Mouse (Mus musculus) layer of hippocampus, adult 11-12 months (tissue): ENCODE measurements at regions not wholly inside any gene's neighbourhood (a gene's known extent, or its start where the extent isn't known, plus 50 kb on each side); places are given as distances from the start of the nearest gene placed in this dataset.
"Not testable (repeated sequence)": the region's sequence is repeated elsewhere in the genome, so short reads cannot be mapped to it uniquely, and the experiment has no call there.

ENCODE experiments used
- DNase-seq: peaks from one replicate; pipeline ENCODE4 v3.0.0; 2022; ENCODE audit warnings: low spot score

DNA sequence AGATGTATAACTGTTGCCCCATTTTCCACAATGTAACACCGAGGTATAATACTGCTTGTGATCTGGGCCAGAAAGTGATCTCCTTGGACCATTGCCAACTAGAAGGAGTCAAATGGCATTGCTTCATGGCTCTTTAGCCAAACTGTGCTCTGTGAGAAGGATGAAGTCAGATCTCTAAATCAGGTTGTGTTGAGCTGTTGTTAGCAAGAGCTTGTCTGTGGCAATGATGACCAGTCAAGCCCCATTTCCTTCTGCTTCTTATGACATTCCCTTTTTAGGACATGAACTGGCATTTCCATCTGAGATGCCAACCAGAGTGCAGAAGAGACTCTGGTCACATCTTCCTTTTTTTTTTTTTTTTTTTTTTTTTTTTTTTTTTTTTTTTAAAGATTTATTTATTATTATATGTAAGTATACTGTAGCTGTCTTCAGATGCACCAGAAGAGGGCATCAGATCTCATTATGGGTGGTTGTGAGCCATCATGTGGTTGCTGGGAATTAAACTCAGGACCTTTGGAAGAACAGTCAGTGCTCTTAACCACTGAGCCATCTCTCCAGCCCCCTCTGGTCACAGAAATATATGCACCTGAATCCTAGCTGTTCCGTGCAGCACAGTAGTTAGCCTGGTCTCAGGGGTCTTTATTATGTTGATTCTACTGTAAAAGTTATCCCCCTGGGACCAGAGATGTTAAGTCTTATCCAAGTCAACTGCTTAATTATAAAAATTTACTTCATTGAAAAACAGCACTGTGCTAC, 1329.4 kb upstream of the A1bg start:
- not testable (repeated sequence) for DNase-seq

DNA sequence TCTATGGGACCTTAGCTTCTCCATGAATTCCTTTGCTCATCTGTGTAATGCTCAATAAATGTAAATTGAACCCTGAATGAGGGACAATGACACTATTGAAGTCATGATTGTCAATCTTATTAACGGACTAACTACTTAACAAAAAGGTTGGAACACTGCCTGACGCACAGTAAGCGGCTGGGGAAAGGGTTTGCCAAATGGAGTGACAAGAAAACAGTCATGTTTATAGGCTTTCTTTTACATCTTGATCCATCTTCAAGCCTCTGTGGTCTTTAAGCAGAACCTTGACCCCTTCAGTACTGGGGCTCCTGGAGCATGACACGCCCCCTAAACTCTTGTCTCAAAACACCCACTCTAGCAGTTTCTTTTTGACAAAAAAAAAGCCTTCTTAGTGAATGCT, 1326.6 kb upstream of the A1bg start:
- no peak for DNase-seq

DNA sequence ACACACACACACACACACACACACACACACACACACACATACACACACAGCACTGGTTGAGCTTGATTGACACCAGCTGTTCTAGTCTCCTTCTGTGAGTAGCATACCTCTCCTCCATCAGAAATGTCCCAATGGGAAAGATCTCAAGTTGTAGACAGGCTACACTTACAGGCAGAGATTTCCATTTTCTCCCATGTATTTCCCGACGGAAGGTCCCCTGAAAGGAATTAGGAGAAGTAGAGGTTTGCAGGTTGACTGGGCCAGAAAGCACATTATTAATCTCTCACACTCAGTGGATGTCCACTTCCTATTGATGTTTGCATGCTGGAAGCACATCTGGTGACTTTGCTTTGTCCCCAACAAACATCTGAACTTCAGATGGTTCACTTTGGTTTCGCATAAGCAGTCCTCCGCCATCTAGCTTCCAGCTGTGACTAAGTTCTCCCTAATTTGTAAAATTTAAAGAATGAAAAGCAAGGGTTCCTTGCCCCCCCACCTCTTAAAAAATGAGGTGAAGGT, 1323.8 kb upstream of the A1bg start:
- no peak for DNase-seq

DNA sequence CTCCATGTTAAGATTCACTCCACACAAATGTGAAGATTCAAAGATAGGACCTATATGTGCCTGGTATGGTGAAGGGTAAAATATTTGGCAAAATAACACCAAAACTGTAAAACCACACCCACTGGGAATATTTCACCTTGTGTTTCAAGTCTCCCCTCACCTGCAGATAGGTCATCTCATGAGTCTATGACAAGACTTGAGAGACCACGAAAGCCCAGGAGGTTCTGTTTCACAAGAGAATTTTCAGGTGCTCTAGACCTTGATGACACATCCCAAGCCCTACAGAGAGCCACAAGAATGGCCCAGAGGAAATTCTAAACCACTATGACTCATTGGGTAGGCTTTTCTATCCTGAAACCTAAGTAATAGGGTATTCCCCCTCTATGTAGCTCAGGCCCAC, 1322.4 kb upstream of the A1bg start:
- no peak for DNase-seq

DNA sequence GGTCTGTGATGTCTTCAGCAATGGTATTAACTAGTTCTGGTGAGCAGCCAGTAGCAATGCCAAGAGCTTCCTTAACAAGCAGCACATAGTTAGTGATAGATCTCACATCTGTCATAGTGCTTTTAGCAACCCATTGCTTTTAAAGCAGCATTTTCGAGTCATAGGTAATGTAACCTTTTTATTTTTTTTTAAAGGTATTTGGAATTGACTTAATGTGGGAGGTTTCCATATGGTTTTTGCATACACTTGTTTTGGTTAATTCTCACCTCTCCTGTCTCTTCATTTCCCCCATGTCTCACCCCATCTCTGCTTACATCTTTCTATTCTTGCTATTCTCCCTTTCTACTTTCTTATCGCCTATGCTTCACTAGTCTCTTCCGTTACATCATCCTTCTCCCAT, 1322.0 kb upstream of the A1bg start:
- no peak for DNase-seq

DNA sequence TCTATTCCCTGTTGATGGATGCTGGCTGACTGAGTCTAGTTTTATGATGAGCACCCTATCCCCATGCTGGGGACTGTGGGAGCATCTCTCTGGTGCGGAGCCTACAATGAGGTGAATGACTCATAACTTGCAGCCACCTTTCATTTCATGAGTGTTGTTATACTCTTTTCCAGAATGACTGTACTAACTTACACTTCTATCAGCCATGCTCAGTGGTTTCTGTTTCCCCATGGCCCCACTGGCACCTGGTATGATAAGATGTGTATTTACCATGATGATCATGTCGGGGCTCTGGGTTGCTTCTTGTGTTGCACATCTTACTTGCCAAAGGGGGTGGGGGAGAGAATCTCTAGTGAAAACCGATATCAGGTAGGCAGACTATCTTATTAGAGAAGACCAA, 1317.2 kb upstream of the A1bg start:
- no peak for DNase-seq

DNA sequence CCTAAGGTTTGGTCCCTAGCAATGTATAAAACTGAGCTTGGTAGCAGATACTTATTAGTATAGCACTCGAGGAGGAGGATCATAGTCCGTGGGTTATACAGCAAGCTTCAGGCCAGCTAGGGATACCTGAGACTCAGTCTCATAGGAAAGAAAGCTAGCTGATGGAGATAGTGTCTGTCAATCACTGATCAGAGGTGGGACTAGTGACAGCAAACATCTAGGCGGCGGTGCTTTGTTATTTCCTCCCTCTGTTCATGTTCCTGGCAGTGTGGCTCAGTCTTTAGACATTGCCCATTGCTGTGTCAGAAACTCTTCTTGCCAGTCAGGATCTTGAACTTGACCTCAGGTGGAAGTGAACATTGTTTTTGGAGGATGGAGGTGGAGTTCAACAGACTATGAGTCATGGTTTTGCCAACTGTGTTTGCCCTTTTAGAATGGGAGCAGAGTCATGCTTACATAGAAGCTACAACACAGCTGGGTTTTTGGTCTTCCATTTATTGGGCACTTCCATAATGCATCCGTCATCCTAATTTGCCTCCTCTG, 1315.8 kb upstream of the A1bg start:
- DNase-seq: no peak

DNA sequence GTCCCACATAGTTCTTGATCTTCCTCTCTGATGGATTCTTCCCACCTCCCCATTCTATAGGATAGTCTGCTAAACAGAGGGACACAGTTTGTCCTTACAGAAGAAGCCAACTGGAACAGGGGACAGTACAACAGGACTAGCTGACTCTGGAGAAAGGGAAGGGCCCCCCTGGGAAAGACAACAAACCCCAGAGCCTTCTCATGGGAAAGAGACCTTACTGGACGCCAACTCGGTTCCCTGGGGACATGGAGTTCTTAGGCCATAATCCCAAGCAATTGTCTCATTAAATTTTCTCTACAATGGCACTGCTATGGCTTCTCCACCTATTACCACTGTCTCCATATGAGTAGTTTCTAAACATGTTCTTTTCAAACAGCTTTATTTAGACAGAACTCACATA, 1313.2 kb upstream of the A1bg start:
- DNase-seq: no peak

DNA sequence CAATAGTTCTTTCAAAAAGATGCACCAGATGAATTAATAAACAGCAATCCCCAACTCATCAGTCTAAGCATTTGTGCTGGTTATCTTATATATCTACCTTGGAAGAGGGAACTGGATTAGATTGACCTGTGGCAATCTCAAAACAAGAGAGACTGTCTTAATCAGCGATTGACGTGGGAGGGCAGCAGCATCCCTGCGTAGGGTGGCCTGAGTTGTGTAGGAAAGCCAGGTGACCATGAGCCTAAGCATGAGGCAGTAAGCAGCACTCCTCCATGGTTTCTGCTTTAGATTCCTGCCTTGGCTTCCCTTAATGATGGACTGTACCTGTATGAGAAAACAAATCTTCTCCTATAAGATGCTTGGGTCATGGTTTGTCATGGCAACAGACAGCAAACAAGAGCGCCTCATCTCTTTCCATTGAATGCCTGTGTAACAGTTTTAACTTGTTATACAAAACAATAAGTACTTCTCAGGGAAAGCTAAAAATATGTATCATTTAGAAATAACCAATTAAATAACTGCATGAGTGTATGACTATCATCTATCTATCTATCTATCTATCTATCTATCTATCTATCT, 1311.5 kb upstream of the A1bg start:
- no peak for DNase-seq

DNA sequence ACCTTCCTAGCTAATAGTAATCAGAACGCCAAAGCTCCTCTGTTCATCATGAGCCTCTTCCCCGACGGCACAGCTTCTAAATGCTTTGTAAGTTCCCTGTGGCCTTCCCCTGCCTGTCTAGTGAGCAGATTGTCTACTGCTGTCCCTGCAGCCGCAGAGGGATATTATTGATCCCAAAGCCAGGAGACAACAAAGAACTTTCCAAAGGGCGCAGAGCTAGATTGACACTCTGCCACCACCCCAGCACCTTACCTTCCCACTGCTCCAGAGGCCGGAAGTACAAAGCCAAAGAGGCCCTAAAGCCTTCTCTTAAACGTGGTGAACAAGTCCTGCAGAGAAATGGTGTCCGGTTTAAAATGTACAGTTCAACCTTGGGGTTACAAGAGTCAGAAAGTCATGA, 1310.3 kb upstream of the A1bg start:
- DNase-seq: no peak

DNA sequence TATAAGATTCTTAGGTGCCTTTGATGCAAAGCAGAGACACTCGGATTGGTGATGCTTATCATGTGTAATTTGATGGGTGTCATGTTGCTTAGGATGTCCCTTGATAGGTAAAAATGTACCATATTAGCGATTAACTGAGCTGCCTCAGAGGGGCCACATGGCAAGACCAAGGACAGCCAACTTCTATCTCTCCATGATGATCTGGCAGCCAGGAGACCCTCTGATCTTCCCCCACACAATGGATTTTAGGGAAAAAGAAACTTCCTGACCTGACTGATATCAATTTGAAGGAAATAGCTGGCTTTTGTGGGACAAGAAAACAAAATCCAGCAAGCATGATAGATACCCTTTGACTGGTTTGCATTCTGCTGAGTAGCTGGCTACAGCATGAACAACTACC, 1308.9 kb upstream of the A1bg start:
- no peak for DNase-seq

DNA sequence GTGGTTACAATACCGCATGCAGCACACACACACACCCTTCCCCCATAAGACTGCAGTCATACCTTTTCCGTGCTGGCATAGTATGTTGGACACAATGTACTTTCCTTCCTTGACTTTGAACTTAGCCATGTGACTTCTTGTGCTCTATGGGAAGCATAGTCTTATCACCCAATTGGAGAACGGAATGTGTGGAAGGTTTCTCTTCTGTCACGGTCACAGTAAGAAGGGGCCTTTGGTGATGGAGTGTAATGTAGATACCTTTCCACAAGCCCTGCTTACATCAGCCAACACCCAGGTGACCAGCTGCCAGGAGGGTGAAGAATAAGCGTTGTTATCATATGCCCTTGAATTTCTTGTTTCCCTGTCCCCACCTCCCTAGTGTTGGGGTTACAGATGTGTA, 1308.0 kb upstream of the A1bg start:
- no peak for DNase-seq

DNA sequence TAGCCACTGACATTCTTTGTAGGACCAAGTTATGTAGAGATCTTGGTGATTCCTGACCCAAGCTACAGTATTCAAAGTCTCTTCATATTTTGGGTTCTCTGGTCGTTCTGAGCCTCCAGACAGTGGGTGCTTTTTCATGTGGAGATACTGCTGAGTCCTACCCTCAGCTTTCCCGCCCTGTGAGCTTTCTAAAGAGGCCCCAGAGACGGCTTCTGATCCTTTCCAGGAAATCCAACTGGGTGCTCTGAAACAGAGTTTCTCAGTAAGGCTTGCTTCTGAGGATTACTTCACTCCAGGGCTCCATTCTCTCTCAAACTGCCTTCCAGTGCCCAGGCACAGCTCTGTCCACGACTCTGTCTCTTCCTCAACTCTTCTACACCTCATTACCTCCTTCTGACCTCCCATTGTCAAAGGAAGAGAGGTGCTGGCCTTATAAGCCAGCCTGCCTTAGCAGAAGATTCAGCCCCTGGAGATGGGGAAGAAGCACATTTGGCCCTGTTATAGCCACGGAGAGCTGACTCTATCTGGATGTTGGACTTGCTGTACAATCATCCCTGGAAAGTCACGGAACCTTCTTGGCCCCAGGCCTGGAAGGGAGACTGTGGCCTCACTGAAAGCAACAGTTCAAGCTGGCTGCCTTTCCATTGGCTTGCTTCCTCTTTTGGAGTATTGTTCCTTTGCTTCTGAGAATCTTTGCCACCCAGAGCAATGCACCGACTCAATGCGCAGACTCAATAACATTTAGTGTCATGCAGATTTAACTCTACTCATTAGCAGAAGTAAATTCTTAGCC, 1306.9 kb upstream of the A1bg start:
- no peak for DNase-seq

DNA sequence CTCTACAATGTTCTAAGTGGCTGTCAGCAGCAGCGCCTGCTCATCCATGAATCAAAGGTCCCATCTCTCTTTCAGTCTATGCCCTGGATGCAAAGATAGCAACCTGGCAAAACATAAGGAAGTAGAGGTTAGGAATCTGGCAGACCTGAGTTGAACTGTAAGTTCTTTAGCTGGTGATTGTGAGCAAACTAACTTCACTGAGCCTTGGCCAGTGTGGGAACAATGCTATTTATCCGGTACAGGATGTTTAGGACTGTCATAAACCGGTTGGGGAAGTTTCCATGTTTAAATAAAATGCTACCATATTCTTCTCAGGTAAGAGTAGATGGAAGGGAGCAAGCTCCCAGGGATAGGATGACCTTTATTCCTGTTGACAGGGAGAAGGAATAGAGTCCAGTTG, 1306.2 kb upstream of the A1bg start:
- DNase-seq: no peak

DNA sequence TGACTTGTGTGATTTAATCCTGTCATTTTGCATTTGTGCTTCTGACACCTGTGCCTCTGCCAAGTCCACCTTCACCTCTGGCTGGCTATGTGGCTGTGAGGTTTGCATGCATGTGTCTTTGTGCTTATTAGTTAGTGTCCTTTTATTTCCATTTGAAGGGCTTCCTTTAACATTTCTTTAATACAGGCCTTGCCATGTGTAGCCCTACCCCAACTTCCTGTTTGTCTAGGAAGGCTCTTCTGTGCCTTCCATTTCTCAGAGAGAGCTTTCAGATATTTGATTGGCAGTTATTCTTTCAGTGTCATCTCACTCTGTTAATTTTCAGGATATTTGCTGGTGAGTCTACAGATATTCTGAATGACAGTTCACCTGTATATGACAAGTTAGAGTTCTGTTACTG, 1302.0 kb upstream of the A1bg start:
- no peak for DNase-seq

DNA sequence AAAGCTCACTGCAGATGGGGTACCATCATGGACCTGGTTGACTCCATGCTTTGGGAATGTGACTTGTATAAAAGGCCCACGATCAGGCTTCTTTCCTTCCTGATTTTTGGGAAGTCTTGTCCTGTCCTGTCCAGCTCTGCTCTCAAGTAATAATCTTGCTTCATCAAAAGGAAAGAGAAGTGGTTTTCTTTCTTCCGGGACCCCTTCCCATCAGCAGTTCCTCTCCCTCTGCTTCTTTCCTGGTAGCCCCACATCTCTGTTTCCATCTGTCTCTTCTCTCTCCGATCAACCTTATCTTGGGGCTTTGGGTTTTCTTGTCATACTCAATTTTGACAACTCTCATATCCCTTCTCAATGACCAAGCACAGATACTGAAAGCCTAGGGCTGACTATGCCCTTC, 1301.4 kb upstream of the A1bg start:
- no peak for DNase-seq

DNA sequence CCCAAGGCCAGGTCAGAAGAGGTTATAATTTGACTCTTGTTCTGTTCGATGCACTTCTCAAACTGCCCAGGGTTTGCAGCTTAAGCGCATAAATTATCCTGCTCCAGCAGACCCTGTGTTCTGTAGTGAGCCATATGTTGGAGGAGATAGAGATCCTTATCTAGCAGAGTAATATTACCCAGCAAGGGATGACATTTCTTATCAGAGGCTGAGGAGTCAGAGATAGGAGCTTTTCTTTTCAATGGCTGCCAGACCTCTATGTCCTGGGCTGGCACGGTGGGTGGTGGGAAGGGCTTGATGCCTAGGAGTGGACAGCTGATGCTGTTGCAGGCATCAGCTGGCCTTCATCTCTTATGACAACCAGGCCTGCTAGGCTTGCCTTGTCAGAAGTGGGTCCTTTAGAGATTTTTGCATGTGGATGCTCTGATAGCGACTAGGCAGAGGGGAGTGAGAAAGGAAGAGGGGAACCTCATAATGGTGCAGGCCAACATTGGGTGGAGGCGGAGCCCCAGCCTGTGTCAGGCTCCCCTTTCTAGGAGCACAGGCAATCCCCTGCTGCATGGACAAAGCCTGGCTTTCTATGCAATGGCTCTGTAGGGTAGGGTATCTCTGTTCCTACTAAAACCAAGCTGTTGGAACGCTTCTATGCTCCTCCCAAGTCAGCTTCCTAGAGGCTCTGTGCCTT, 1300.5 kb upstream of the A1bg start:
- DNase-seq: no peak

DNA sequence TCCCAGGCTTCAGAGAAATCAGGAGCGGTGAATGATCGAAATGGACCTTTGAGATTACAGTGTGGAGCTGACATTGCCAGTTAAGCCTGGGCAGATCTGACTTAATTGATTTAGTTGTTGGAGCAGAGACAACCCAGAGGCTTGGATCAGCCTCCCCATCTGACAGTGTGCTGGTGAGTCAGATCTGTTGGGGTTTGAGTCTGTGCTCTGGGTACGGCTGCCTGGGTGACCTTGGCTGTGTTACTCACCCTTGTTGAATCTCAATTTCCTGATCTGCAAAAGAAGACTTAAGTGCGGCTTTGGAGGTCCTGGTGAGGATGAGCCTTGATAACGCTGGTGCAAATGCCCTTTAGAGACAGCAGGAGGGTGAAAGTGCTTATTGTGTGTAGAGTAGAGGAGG, 1299.9 kb upstream of the A1bg start:
- DNase-seq: no peak

DNA sequence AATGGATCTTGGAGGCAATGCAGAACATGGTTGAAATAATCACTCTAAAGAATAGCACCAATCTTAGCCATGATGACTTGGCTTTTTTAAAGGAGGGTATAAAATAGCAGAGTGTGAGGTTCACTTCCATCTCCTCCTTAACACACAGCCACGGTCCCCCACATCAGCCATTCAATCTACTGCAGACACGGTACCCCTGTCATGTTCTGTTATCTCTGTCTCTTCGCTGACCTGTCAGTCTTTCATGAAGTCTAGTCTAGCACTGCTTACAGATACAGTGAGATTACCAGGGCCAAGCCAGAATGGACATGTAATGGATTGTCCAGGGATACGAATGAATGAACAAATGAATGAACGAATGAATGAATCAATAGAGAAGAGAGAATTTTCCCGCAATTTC, 1299.4 kb upstream of the A1bg start:
- DNase-seq: no peak

DNA sequence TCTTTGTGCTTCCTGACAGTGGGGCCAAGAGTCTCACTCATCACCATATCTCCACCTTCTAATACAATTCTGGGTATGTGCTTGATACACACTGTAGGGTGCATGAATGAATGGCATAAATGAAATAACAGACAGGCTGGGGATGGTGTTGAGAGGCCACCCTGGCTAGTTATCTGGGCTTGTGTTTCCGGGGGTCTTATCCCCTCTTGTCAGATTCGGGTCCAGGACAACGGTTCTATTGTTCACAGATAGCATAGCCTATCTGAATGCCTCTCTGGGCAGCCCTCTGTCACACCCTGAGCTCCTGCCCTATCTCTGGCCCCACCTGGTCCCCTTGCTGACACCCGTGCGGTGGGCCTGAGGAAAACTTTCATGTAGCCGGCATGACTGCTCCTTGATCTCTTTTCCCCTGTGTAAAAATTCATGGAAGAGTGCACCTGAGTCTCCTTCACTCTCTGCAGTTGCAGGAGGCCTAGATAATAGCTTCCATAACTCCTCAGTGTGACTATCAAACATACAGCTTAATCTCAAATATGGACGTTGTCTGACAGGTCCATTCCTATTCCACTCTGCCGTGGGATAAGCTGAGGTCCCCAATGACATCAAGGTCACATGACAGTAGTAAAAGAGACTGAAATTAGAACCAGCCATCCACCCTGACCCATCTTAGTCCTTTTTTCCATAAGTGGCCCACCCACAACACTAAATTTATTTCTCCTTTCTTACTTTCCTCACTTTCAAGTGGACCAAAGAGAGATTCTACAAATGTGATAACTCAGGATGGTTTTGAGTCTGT, 1298.4 kb upstream of the A1bg start:
- DNase-seq: no peak

DNA sequence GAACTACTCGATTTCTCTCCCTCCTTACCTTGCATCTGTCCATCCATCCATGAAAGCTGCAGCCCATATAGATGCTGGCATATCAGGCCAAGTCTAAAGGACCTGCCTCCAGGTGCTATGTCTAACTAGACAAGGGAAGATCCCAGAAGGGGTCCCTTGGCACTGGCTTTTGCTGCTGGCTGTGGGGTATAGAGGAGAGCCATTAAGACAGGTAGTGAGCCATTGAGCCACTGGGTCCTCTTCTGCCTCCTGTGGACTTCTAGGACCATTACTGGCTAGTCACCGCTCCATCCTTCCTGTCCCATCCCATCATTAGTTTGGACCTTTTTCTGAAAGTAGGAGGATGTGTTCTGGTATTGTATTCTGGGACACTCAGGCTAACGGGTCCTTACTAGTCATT, 1297.8 kb upstream of the A1bg start:
- DNase-seq: no peak
